Mouse (Mus musculus): Measurements from ENCODE around the gene Ank. TPM values are rescaled to one million over a fixed set of nuclear protein-coding genes. Genes with fewer than 3 reads are reported as not detected.

Ank gene
- polyA plus RNA-seq, 1 experiment from 2014 or later = 18.0 TPM

GRCm38 (mm10) chr15:27530023-27530422 lies 63.5 kb downstream of the Ank start:
- 0 out of 2 replicates have a peak, but pooled peaks have one; percentile 26 for ATAC-seq (ENCODE audit: low read depth)
- H3K9ac ChIP-seq (ENCODE audit: low read depth, low read length) = no peak overlapping the region

GRCm38 (mm10) chr15:27533036-27533435 lies 66.6 kb downstream of the Ank start:
- Histone ChIP-seq H3K36me3 (ENCODE audit: control insufficient read depth, insufficient read depth, low read length) (no peaks in the 10 kb centered on the region), H3K9me3 (ENCODE audit: control insufficient read depth, low read length) (no peaks in the 10 kb centered on the region), H3K4me3 (ENCODE audit: low read depth, low read length) (no peak overlapping the region), H3K4me1 (ENCODE audit: control insufficient read depth, insufficient read depth, low read length) (peaks cover 7% of the 10 kb centered on the region; the same call in 1 of the 2 replicates), H3K27me3 (replicated peaks; ENCODE audit: control insufficient read depth, insufficient read depth, low read length) (no peaks in the 10 kb centered on the region), H3K9ac (ENCODE audit: low read depth, low read length) (no peak overlapping the region), H3K4me2 (ENCODE audit: low read depth, low read length) (no peak overlapping the region), H3K27ac (replicated peaks; ENCODE audit: low read depth, low read length) (no peak overlapping the region)
- no peak for ATAC-seq (ENCODE audit: low read depth)
- no peak for DNase-seq (ENCODE audit: low spot score)
- 62% methylated on average over 3 of the region's 3 CpGs for WGBS

More at GRCm38 (mm10) chr15:27530023-27530422, 63.5 kb downstream of the Ank start:
- H3K4me3 ChIP-seq (ENCODE audit: low read depth, low read length) = no peak overlapping the region
- no peaks in the 10 kb centered on the region for H3K9me3 ChIP-seq (ENCODE audit: control insufficient read depth, low read length)
- H3K4me2 ChIP-seq (ENCODE audit: low read depth, low read length) = no peak overlapping the region
- no peaks in the 10 kb centered on the region for H3K36me3 ChIP-seq (ENCODE audit: control insufficient read depth, insufficient read depth, low read length)
- peaks cover 7% of the 10 kb centered on the region; the same call in 1 of the 2 replicates for H3K4me1 ChIP-seq (ENCODE audit: control insufficient read depth, insufficient read depth, low read length)
- no peak overlapping the region for H3K27ac ChIP-seq (replicated peaks; ENCODE audit: low read depth, low read length)
- 71% methylated on average over 4 of the region's 4 CpGs for WGBS
- H3K27me3 ChIP-seq (replicated peaks; ENCODE audit: control insufficient read depth, insufficient read depth, low read length) = no peaks in the 10 kb centered on the region
- no peak for DNase-seq (ENCODE audit: low spot score)

DNA sequence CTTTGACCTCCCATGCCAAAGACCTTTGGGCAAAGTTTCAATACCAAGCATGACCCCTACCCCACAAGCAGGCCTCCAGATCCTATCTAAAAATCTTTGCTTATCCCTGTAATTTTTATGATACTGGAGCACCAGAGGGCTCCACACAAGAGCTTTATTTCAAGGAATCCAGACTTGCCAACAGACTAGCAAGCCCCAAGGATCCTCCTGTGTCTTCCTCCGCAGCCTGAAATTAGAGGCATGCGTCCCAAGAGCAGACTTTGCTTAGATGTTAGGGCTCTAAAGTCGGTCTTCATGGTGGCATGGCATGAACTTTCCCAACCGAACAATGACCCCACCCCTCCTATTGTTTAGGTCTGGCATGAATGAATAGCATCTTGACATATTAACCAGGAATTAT lies 69.2 kb downstream of the Ank start:
- Histone ChIP-seq H3K9me3 (ENCODE audit: control insufficient read depth, low read length) (no peaks in the 10 kb centered on the region), H3K4me2 (ENCODE audit: low read depth, low read length) (no peak overlapping the region), H3K4me3 (ENCODE audit: low read depth, low read length) (no peak overlapping the region), H3K4me1 (ENCODE audit: control insufficient read depth, insufficient read depth, low read length) (no peaks in the 10 kb centered on the region), H3K36me3 (ENCODE audit: control insufficient read depth, insufficient read depth, low read length) (no peaks in the 10 kb centered on the region), H3K27ac (replicated peaks; ENCODE audit: low read depth, low read length) (no peak overlapping the region), H3K27me3 (replicated peaks; ENCODE audit: control insufficient read depth, insufficient read depth, low read length) (no peaks in the 10 kb centered on the region), H3K9ac (ENCODE audit: low read depth, low read length) (no peak overlapping the region)
- DNase-seq (ENCODE audit: low spot score) (no peak), ATAC-seq (ENCODE audit: low read depth) (no peak)
- WGBS = 88% methylated on average over 4 of the region's 4 CpGs

- DNase-seq (ENCODE audit: low spot score) (no peak), ATAC-seq (ENCODE audit: low read depth) (no peak)
- Histone ChIP-seq H3K9ac (ENCODE audit: low read depth, low read length) (no peak overlapping the region), H3K9me3 (ENCODE audit: control insufficient read depth, low read length) (no peaks in the 10 kb centered on the region), H3K4me1 (ENCODE audit: control insufficient read depth, insufficient read depth, low read length) (no peaks in the 10 kb centered on the region), H3K36me3 (ENCODE audit: control insufficient read depth, insufficient read depth, low read length) (no peaks in the 10 kb centered on the region), H3K4me3 (ENCODE audit: low read depth, low read length) (no peak overlapping the region), H3K4me2 (ENCODE audit: low read depth, low read length) (no peak overlapping the region), H3K27me3 (replicated peaks; ENCODE audit: control insufficient read depth, insufficient read depth, low read length) (no peaks in the 10 kb centered on the region), H3K27ac (replicated peaks; ENCODE audit: low read depth, low read length) (no peak overlapping the region)
- WGBS = 89% methylated on average over 7 of the region's 7 CpGs
Measured at GRCm38 (mm10) chr15:27536186-27536585, 69.7 kb downstream of the Ank start.

DNA sequence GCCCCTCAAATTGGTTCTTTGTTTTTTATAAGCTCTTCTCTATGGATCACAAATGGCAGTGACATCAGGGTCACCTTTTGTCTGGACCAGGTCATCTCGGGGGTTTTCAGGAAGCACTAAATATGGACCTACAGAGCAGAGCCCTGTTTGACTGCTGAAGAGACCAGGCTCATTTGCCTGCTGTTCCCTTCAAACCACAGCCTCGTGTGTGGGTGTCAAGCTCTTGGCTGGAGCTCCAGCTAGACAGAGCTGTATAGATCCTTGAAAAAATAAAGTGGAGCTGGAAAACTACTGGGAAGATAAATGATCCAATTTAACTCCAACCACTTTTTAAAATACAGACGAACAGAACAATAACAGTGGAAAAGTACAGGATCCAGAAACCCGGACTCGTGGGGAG lies 70.3 kb downstream of the Ank start:
- no peak overlapping the region for H3K4me2 ChIP-seq (ENCODE audit: low read depth, low read length)
- H3K9me3 ChIP-seq (ENCODE audit: control insufficient read depth, low read length) = no peaks in the 10 kb centered on the region
- no peaks in the 10 kb centered on the region for H3K4me1 ChIP-seq (ENCODE audit: control insufficient read depth, insufficient read depth, low read length)
- no peak overlapping the region for H3K27ac ChIP-seq (replicated peaks; ENCODE audit: low read depth, low read length)
- DNase-seq (ENCODE audit: low spot score) (no peak), ATAC-seq (ENCODE audit: low read depth) (no peak)
- no peaks in the 10 kb centered on the region for H3K27me3 ChIP-seq (replicated peaks; ENCODE audit: control insufficient read depth, insufficient read depth, low read length)
- WGBS = 47% methylated on average over 5 of the region's 5 CpGs
- no peak overlapping the region for H3K9ac ChIP-seq (ENCODE audit: low read depth, low read length)
- no peak overlapping the region for H3K4me3 ChIP-seq (ENCODE audit: low read depth, low read length)
- H3K36me3 ChIP-seq (ENCODE audit: control insufficient read depth, insufficient read depth, low read length) = no peaks in the 10 kb centered on the region

- ATAC-seq (ENCODE audit: low read depth) (no peak), DNase-seq (ENCODE audit: low spot score) (no peak)
- no peak overlapping the region for H3K27ac ChIP-seq (replicated peaks; ENCODE audit: low read depth, low read length)
- no peak overlapping the region for H3K4me2 ChIP-seq (ENCODE audit: low read depth, low read length)
- H3K9me3 ChIP-seq (ENCODE audit: control insufficient read depth, low read length) = no peaks in the 10 kb centered on the region
- no peaks in the 10 kb centered on the region for H3K36me3 ChIP-seq (ENCODE audit: control insufficient read depth, insufficient read depth, low read length)
- no peaks in the 10 kb centered on the region for H3K4me1 ChIP-seq (ENCODE audit: control insufficient read depth, insufficient read depth, low read length)
- H3K27me3 ChIP-seq (replicated peaks; ENCODE audit: control insufficient read depth, insufficient read depth, low read length) = no peaks in the 10 kb centered on the region
- no peak overlapping the region for H3K9ac ChIP-seq (ENCODE audit: low read depth, low read length)
- no peak overlapping the region for H3K4me3 ChIP-seq (ENCODE audit: low read depth, low read length)
- WGBS = 73% methylated on average over 4 of the region's 4 CpGs
Measured at GRCm38 (mm10) chr15:27537519-27538223, 71.2 kb downstream of the Ank start.

DNA sequence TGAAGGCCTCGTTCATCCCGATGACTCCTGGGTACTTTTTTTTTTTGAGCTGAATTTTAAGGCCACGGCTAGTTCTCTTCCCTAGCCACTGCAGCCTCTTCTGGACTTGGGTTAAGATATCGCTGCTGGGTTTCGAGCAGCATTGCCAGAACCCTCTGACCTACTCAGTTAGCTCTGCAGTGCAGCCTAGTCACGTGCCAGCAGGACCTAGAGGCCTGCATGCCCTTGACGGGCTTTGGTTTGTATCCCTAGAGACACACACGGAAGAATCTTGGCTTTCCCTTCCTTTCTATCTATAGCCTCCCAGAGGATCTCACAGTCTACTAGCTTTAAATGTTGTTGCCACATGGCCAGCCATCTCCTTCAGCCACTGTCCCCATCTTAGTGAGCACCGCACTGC lies 73.3 kb downstream of the Ank start:
- Histone ChIP-seq H3K36me3 (ENCODE audit: control insufficient read depth, insufficient read depth, low read length) (no peaks in the 10 kb centered on the region), H3K27me3 (replicated peaks; ENCODE audit: control insufficient read depth, insufficient read depth, low read length) (no peaks in the 10 kb centered on the region), H3K4me2 (ENCODE audit: low read depth, low read length) (no peak overlapping the region), H3K27ac (replicated peaks; ENCODE audit: low read depth, low read length) (no peak overlapping the region), H3K4me3 (ENCODE audit: low read depth, low read length) (no peak overlapping the region), H3K4me1 (ENCODE audit: control insufficient read depth, insufficient read depth, low read length) (no peaks in the 10 kb centered on the region), H3K9me3 (ENCODE audit: control insufficient read depth, low read length) (no peaks in the 10 kb centered on the region), H3K9ac (ENCODE audit: low read depth, low read length) (no peak overlapping the region)
- DNase-seq (ENCODE audit: low spot score) (no peak), ATAC-seq (ENCODE audit: low read depth) (no peak)
- 88% methylated on average over 9 of the region's 9 CpGs for WGBS

GRCm38 (mm10) chr15:27545203-27545602 lies 78.7 kb downstream of the Ank start:
- Histone ChIP-seq H3K9me3 (ENCODE audit: control insufficient read depth, low read length) (no peaks in the 10 kb centered on the region), H3K4me1 (ENCODE audit: control insufficient read depth, insufficient read depth, low read length) (no peaks in the 10 kb centered on the region), H3K9ac (ENCODE audit: low read depth, low read length) (no peak overlapping the region), H3K27ac (replicated peaks; ENCODE audit: low read depth, low read length) (no peak overlapping the region), H3K4me2 (ENCODE audit: low read depth, low read length) (no peak overlapping the region), H3K4me3 (ENCODE audit: low read depth, low read length) (no peak overlapping the region), H3K27me3 (replicated peaks; ENCODE audit: control insufficient read depth, insufficient read depth, low read length) (no peaks in the 10 kb centered on the region), H3K36me3 (ENCODE audit: control insufficient read depth, insufficient read depth, low read length) (no peaks in the 10 kb centered on the region)
- DNase-seq (ENCODE audit: low spot score) (no peak), ATAC-seq (ENCODE audit: low read depth) (no peak)
- WGBS = 86% methylated on average over 10 of the region's 10 CpGs

- Histone ChIP-seq H3K36me3 (ENCODE audit: control insufficient read depth, insufficient read depth, low read length) (no peaks in the 10 kb centered on the region), H3K4me2 (ENCODE audit: low read depth, low read length) (no peak overlapping the region), H3K4me3 (ENCODE audit: low read depth, low read length) (no peak overlapping the region), H3K27ac (replicated peaks; ENCODE audit: low read depth, low read length) (no peak overlapping the region), H3K4me1 (ENCODE audit: control insufficient read depth, insufficient read depth, low read length) (no peaks in the 10 kb centered on the region), H3K27me3 (replicated peaks; ENCODE audit: control insufficient read depth, insufficient read depth, low read length) (no peaks in the 10 kb centered on the region), H3K9me3 (ENCODE audit: control insufficient read depth, low read length) (no peaks in the 10 kb centered on the region), H3K9ac (ENCODE audit: low read depth, low read length) (no peak overlapping the region)
- WGBS = 87% methylated on average over 6 of the region's 6 CpGs
- ATAC-seq (ENCODE audit: low read depth) (no peak), DNase-seq (ENCODE audit: low spot score) (no peak)
Measured at GRCm38 (mm10) chr15:27548110-27548509, 81.6 kb downstream of the Ank start.
